8 mouse cellular contexts compared by ENCODE assay signal in genomic region chr2:163697764-163698480, GRCm38 (mm10). TPM values are rescaled to one million over a fixed set of nuclear protein-coding genes. Genes with fewer than 3 reads are reported as not detected.
A peak's percentile ranks its signal among the peaks of the same experiment; 100 is the strongest.
DNase-seq lines count a peak whose midpoint lies in the region; ATAC-seq lines count a peak whose summit lies in the region.

No protein-coding gene starts in this region.

- H3K9me3 ChIP-seq in forebrain, embryonic 10.5 days: no peaks in the 10 kb centered on the region
- H3K9me3 ChIP-seq in forebrain, embryonic 16.5 days (ENCODE audit: control insufficient read depth, low read length): no peaks in the 10 kb centered on the region
- H3K9me3 ChIP-seq in embryonic facial prominence, embryonic 12.5 days: no peaks in the 10 kb centered on the region
- H3K9me3 ChIP-seq in intestine, embryonic 16.5 days (ENCODE audit: control insufficient read depth, low read length): no peaks in the 10 kb centered on the region

- no peak overlapping the region for H3K9ac ChIP-seq in forebrain, embryonic 16.5 days (replicated peaks; ENCODE audit: low read depth, low read length)
- no peak overlapping the region for H3K9ac ChIP-seq in embryonic facial prominence, embryonic 12.5 days
- H3K9ac ChIP-seq in intestine, embryonic 16.5 days (ENCODE audit: low read depth, low read length): peak overlapping the region; percentile 49; the same call in 1 of the 2 replicates

- H3K4me1 ChIP-seq in forebrain, embryonic 10.5 days: peaks cover 60% of the 10 kb centered on the region
- H3K4me1 ChIP-seq in forebrain, embryonic 16.5 days (replicated peaks; ENCODE audit: control insufficient read depth, insufficient read depth, low read length): 0 out of 2 replicates have a peak, but pooled peaks cover 2% of the 10 kb centered on the region
- H3K4me1 ChIP-seq in embryonic facial prominence, embryonic 12.5 days: peaks cover 9% of the 10 kb centered on the region; the same call in 1 of the 2 replicates
- peaks cover 15% of the 10 kb centered on the region for H3K4me1 ChIP-seq in intestine, embryonic 16.5 days (ENCODE audit: control insufficient read depth, insufficient read depth, low read length)

- H3K27me3 ChIP-seq in forebrain, embryonic 10.5 days (ENCODE audit: poor library complexity, severe bottlenecking): no peaks in the 10 kb centered on the region
- no peaks in the 10 kb centered on the region for H3K27me3 ChIP-seq in forebrain, embryonic 16.5 days (replicated peaks; ENCODE audit: control insufficient read depth, insufficient read depth, low read length)
- no peaks in the 10 kb centered on the region for H3K27me3 ChIP-seq in embryonic facial prominence, embryonic 12.5 days
- no peaks in the 10 kb centered on the region for H3K27me3 ChIP-seq in intestine, embryonic 16.5 days (replicated peaks; ENCODE audit: control insufficient read depth, insufficient read depth, low read length)

- H3K27ac ChIP-seq in forebrain, embryonic 10.5 days: peak overlapping the region; percentile 67; the same call in 1 of the 2 replicates
- H3K27ac ChIP-seq in forebrain, embryonic 16.5 days (ENCODE audit: low read length): no peak overlapping the region
- peak overlapping the region; percentile 51; the same call in 1 of the 2 replicates for H3K27ac ChIP-seq in embryonic facial prominence, embryonic 12.5 days
- peak overlapping the region; percentile 88 for H3K27ac ChIP-seq in intestine, embryonic 16.5 days (ENCODE audit: low read length)
- peak overlapping the region; percentile 66 for H3K27ac ChIP-seq in macrophage

- WGBS in forebrain, embryonic 10.5 days: 71% methylated on average over 15 of the region's 16 CpGs
- 57% methylated on average over 15 of the region's 16 CpGs for WGBS in forebrain, embryonic 16.5 days
- 65% methylated on average over 16 of the region's 16 CpGs for WGBS in embryonic facial prominence, embryonic 12.5 days
- WGBS in intestine, embryonic 16.5 days: 39% methylated on average over 16 of the region's 16 CpGs
- WGBS in macrophage (ENCODE audit: missing documents): 8% methylated on average over 13 of the region's 16 CpGs

- no peaks in the 10 kb centered on the region for H3K36me3 ChIP-seq in forebrain, embryonic 10.5 days (replicated peaks)
- H3K36me3 ChIP-seq in forebrain, embryonic 16.5 days (ENCODE audit: control insufficient read depth, insufficient read depth): no peaks in the 10 kb centered on the region
- no peaks in the 10 kb centered on the region for H3K36me3 ChIP-seq in embryonic facial prominence, embryonic 12.5 days
- no peaks in the 10 kb centered on the region for H3K36me3 ChIP-seq in intestine, embryonic 16.5 days (ENCODE audit: control insufficient read depth, insufficient read depth, low read length)
- no peaks in the 10 kb centered on the region for H3K36me3 ChIP-seq in macrophage (ENCODE audit: inconsistent target)

- H3K4me3 ChIP-seq in forebrain, embryonic 10.5 days: no peak overlapping the region
- H3K4me3 ChIP-seq in forebrain, embryonic 16.5 days (replicated peaks; ENCODE audit: low read length): no peak overlapping the region
- no peak overlapping the region for H3K4me3 ChIP-seq in embryonic facial prominence, embryonic 12.5 days
- H3K4me3 ChIP-seq in intestine, embryonic 16.5 days (ENCODE audit: low read length): no peak overlapping the region
- no peak overlapping the region for H3K4me3 ChIP-seq in macrophage (ENCODE audit: inconsistent target)

- DNase-seq in forebrain, embryonic 10.5 days (ENCODE audit: extremely low spot score, low spot score): no peak
- no peak for DNase-seq in frontal cortex, postnatal 14 days (ENCODE audit: low spot score in 2 of 2)
- DNase-seq in left cerebral cortex, adult 8-10 months (ENCODE audit: low spot score in 2 of 2): no peak

- no peak for ATAC-seq in forebrain, embryonic 16.5 days
- ATAC-seq in embryonic facial prominence, embryonic 12.5 days (ENCODE audit: insufficient number of reproducible peaks, insufficient read depth, low FRiP score, low TSS enrichment): no peak
- ATAC-seq in intestine, embryonic 16.5 days: peak; percentile 82
- no peak for ATAC-seq in activated CD4-positive, CD25-positive, alpha-beta regulatory T cell, adult 4 months

- H3K79me2 ChIP-seq in macrophage (ENCODE audit: inconsistent target): peaks cover 80% of the 10 kb centered on the region; the same call in 1 of the 2 replicates

- no peak overlapping the region for H3K4me2 ChIP-seq in forebrain, embryonic 16.5 days (ENCODE audit: low read length)
- H3K4me2 ChIP-seq in embryonic facial prominence, embryonic 12.5 days (replicated peaks): no peak overlapping the region
- H3K4me2 ChIP-seq in intestine, embryonic 16.5 days (ENCODE audit: low read depth, low read length): peak overlapping the region; percentile 18

RNA-seq across cellular contexts. Expression of gene Pkig, which starts 39.7 kb away (rescaled TPM):
- polyA plus RNA-seq in forebrain, embryonic 10.5 days (2016; fragmentation: Nextera tagmentation; extraction: Ambion mirVana): 212 and 215 TPM in 2 replicates
- 153 and 159 TPM in 2 replicates for polyA plus RNA-seq in forebrain, embryonic 16.5 days (2015; fragmentation: Nextera tagmentation; extraction: Ambion mirVana)
- 119 and 128 TPM in 2 replicates for polyA plus RNA-seq in embryonic facial prominence, embryonic 12.5 days (2016; fragmentation: Nextera tagmentation; extraction: Ambion mirVana)
- 115 and 122 TPM in 2 replicates for polyA plus RNA-seq in intestine, embryonic 16.5 days (2015; fragmentation: Nextera tagmentation; extraction: Ambion mirVana)
- 10 to 100 TPM in 19 of 26 experiments, 1 to 10 TPM in 7; 2.4 to 30.8 (median 18.1) TPM for total RNA-seq in macrophage (2018; cell fraction: chromatin; rRNA removed)
- 10 to 100 TPM; 42.4 to 74.6 (median 56.6) TPM for total RNA-seq in macrophage (2018; cell fraction: cytosol; rRNA removed)
- total RNA-seq in macrophage (2018; cell fraction: nucleus; rRNA removed): 10 to 100 TPM; 12.2 to 39.2 (median 23.1) TPM
- polyA plus RNA-seq in macrophage (2018): 39.4 to 69.2 TPM (median 46.2 TPM) in 3 replicates
- polyA plus RNA-seq in activated CD4-positive, CD25-positive, alpha-beta regulatory T cell, adult 4 months (2017; shearing (Covaris generic)): 1 to 10 TPM; 4.2 to 6.4 TPM
- total RNA-seq in left cerebral cortex, adult 8-10 months (2022): 100 to 1,000 TPM; 112 to 128 (median 121) TPM

RNA-seq across cellular contexts. Expression of gene Ada, which starts 52.1 kb away (rescaled TPM):
- polyA plus RNA-seq in forebrain, embryonic 10.5 days (2016; fragmentation: Nextera tagmentation; extraction: Ambion mirVana): 13.6 and 13.9 TPM in 2 replicates
- polyA plus RNA-seq in forebrain, embryonic 16.5 days (2015; fragmentation: Nextera tagmentation; extraction: Ambion mirVana): 4.5 and 5.2 TPM in 2 replicates
- 6.9 and 8.6 TPM in 2 replicates for polyA plus RNA-seq in embryonic facial prominence, embryonic 12.5 days (2016; fragmentation: Nextera tagmentation; extraction: Ambion mirVana)
- polyA plus RNA-seq in intestine, embryonic 16.5 days (2015; fragmentation: Nextera tagmentation; extraction: Ambion mirVana): 5.8 and 7.4 TPM in 2 replicates
- total RNA-seq in macrophage (2018; cell fraction: chromatin; rRNA removed): 1 to 10 TPM in 13 of 26 experiments, under 1 TPM in 4, not detected in 9; 0.37 to 4.3 (median 2.0) TPM
- 1 to 10 TPM; 2.5 to 5.5 (median 3.4) TPM for total RNA-seq in macrophage (2018; cell fraction: cytosol; rRNA removed)
- 1 to 10 TPM in 15 of 26 experiments, under 1 TPM in 8, not detected in 3; 0.60 to 4.1 (median 1.5) TPM for total RNA-seq in macrophage (2018; cell fraction: nucleus; rRNA removed)
- polyA plus RNA-seq in macrophage (2018): 2.6 to 5.6 TPM (median 3.4 TPM) in 3 replicates
- polyA plus RNA-seq in activated CD4-positive, CD25-positive, alpha-beta regulatory T cell, adult 4 months (2017; shearing (Covaris generic)): 10 to 100 TPM in 1 of 2 experiments, 1 to 10 TPM in 1; 8.1 to 10.8 TPM
- total RNA-seq in left cerebral cortex, adult 8-10 months (2022): 1 to 10 TPM; 1.4 to 2.0 (median 1.5) TPM

RNA-seq across cellular contexts. Expression of gene Serinc3, which starts 53.0 kb away (rescaled TPM):
- polyA plus RNA-seq in forebrain, embryonic 10.5 days (2016; fragmentation: Nextera tagmentation; extraction: Ambion mirVana): 22.1 and 24.1 TPM in 2 replicates
- polyA plus RNA-seq in forebrain, embryonic 16.5 days (2015; fragmentation: Nextera tagmentation; extraction: Ambion mirVana): 31.4 and 34.3 TPM in 2 replicates
- polyA plus RNA-seq in embryonic facial prominence, embryonic 12.5 days (2016; fragmentation: Nextera tagmentation; extraction: Ambion mirVana): 26.1 and 27.0 TPM in 2 replicates
- polyA plus RNA-seq in intestine, embryonic 16.5 days (2015; fragmentation: Nextera tagmentation; extraction: Ambion mirVana): 55.4 and 57.1 TPM in 2 replicates
- 100 to 1,000 TPM in 9 of 26 experiments, 10 to 100 TPM in 17; 27.4 to 173 (median 89.6) TPM for total RNA-seq in macrophage (2018; cell fraction: chromatin; rRNA removed)
- 100 to 1,000 TPM; 210 to 576 (median 331) TPM for total RNA-seq in macrophage (2018; cell fraction: cytosol; rRNA removed)
- total RNA-seq in macrophage (2018; cell fraction: nucleus; rRNA removed): 100 to 1,000 TPM; 108 to 439 (median 280) TPM
- 217 to 859 TPM (median 380 TPM) in 3 replicates for polyA plus RNA-seq in macrophage (2018)
- polyA plus RNA-seq in activated CD4-positive, CD25-positive, alpha-beta regulatory T cell, adult 4 months (2017; shearing (Covaris generic)): 100 to 1,000 TPM; 149 to 159 TPM
- total RNA-seq in left cerebral cortex, adult 8-10 months (2022): 100 to 1,000 TPM; 225 to 241 (median 233) TPM
